Mouse (Mus musculus) heart, adult 2 months (tissue): ENCODE measurements around the gene Sorl1. TPM values are rescaled to one million over a fixed set of nuclear protein-coding genes. Genes with fewer than 3 reads are reported as not detected.
A peak's percentile ranks its signal among the peaks of the same experiment; 100 is the strongest.

Experiments
- DNase-seq, 2 experiments: peaks; one replicate each; pipeline ENCODE4 v3.0.0; 2021
- H3K27ac ChIP-seq: fragments of 200-600 bp; 2 replicates; pipeline ENCODE4 v1.8.1; 2022
- H3K27me3 ChIP-seq: fragments of 200-500 bp; 2 replicates; pipeline ENCODE4 v1.6.1; 2012; ENCODE audit warnings: mild to moderate bottlenecking, low read length, inconsistent platforms, mixed read lengths; ENCODE audit not compliant: control insufficient read depth, insufficient read depth
- H3K36me3 ChIP-seq: fragments of 200-500 bp; 2 replicates; pipeline ENCODE4 v1.6.1; 2012; ENCODE audit warnings: low read length, inconsistent platforms; ENCODE audit not compliant: control insufficient read depth, insufficient read depth
- H3K4me1 ChIP-seq: fragments of 200-500 bp; 2 replicates; pipeline ENCODE4 v1.6.1; 2011; ENCODE audit warnings: low read length; ENCODE audit not compliant: control insufficient read depth, insufficient read depth
- H3K4me3 ChIP-seq: fragments of 200-600 bp; 2 replicates; pipeline ENCODE4 v1.8.1; 2022
- H3K79me2 ChIP-seq: fragments of 200-500 bp; replicated peaks from 2 replicates; pipeline ENCODE4 v1.6.1; 2012; ENCODE audit warnings: mild to moderate bottlenecking, inconsistent platforms, low read length, moderate library complexity, mixed read lengths; ENCODE audit not compliant: control insufficient read depth, insufficient read depth
- H3K9ac ChIP-seq: fragments of 200-500 bp; 2 replicates; pipeline ENCODE4 v1.6.1; 2012; ENCODE audit warnings: low read depth, mild to moderate bottlenecking, control low read depth, inconsistent platforms, low read length, mixed read lengths
- CTCF ChIP-seq: fragments of 200-600 bp; IDR thresholded peaks from 2 replicates; pipeline ENCODE4 v1.8.1; 2022; ENCODE audit warnings: antibody characterized with exemption, mild to moderate bottlenecking, moderate library complexity
- EP300 ChIP-seq: fragments of 200-500 bp; IDR thresholded peaks from 2 replicates; pipeline ENCODE4 v1.6.1; 2011; ENCODE audit warnings: low read depth, low read length, control low read depth; ENCODE audit not compliant: insufficient read depth
- POLR2A ChIP-seq: fragments of 200-500 bp; IDR thresholded peaks from 2 replicates; pipeline ENCODE4 v1.6.1; 2011; ENCODE audit warnings: mild to moderate bottlenecking, low read depth, low read length, control low read depth; ENCODE audit not compliant: insufficient read depth
- WGBS: fragments of 180-500 bp; shearing (Covaris S2); methylation state at CpG from one replicate; pipeline ENCODE4 v1.1.7; 2018; 5-methylcytosine and 5-hydroxymethylcytosine counted together
- intact Hi-C: fragments of 180-260 bp; cut with DNase I; formaldehyde crosslinking; loops from one replicate; pipeline ENCODE4 v1.15.1; 2025
- polyA plus RNA-seq: library from polyadenylated mRNA; depleted of rRNA; stranded (reverse); fragments of >200 nt; gene quantifications from 2 replicates; pipeline ENCODE4 v1.2.3, GENCODE M21; 2012
- total RNA-seq, 2 experiments: library from RNA; stranded (reverse); gene quantifications; 2 replicates each; pipeline ENCODE4 v1.2.3; 2021

The Sorl1 gene
- total and polyA plus RNA-seq, 3 experiments, result 13.4 to 16.0 (median 14.1) TPM

GRCm38 (mm10) chr9:42101266-42101665, 22.8 kb downstream of the Sorl1 start:
- Histone ChIP-seq H3K79me2 (no peaks in the 10 kb centered on the region), H3K9ac (no peak overlapping the region), H3K4me3 (no peak overlapping the region), H3K27ac (no peak overlapping the region), H3K36me3 (no peaks in the 10 kb centered on the region), H3K27me3 (no peaks in the 10 kb centered on the region), H3K4me1 (no peaks in the 10 kb centered on the region; the same call in 1 of the 2 replicates)
- TF ChIP-seq POLR2A (no peak), EP300 (no peak), CTCF (no peak)
- WGBS, result 85% methylated on average over 7 of the region's 7 CpGs
- DNase-seq, result no peak
- intact Hi-C loops, result no loop called here

- 79% methylated on average over 9 of the region's 9 CpGs for WGBS
- intact Hi-C loops, result no loop called here
- Histone ChIP-seq H3K79me2 (no peaks in the 10 kb centered on the region), H3K9ac (no peak overlapping the region), H3K4me3 (no peak overlapping the region), H3K4me1 (no peaks in the 10 kb centered on the region; the same call in 1 of the 2 replicates), H3K36me3 (no peaks in the 10 kb centered on the region), H3K27me3 (no peaks in the 10 kb centered on the region), H3K27ac (no peak overlapping the region)
- DNase-seq, result no peak
- no peak for TF ChIP-seq CTCF
- no peak for TF ChIP-seq EP300
These were observed 23.4 kb downstream of the Sorl1 start for GRCm38 (mm10) chr9:42100618-42101210.

- 75% methylated on average over 5 of the region's 5 CpGs for WGBS
- no peaks in the 10 kb centered on the region for H3K36me3 ChIP-seq
- TF ChIP-seq EP300 (no peak), CTCF (no peak), POLR2A (no peak)
- H3K9ac ChIP-seq, result no peak overlapping the region
- no peaks in the 10 kb centered on the region for H3K27me3 ChIP-seq
- intact Hi-C loops, result no loop called here
- no peak overlapping the region for H3K27ac ChIP-seq
- no peaks in the 10 kb centered on the region; the same call in 1 of the 2 replicates for H3K4me1 ChIP-seq
- H3K79me2 ChIP-seq, result no peaks in the 10 kb centered on the region
- no peak for DNase-seq
- H3K4me3 ChIP-seq, result no peak overlapping the region
These were observed 25.5 kb downstream of the Sorl1 start for GRCm38 (mm10) chr9:42098474-42099121.

GRCm38 (mm10) chr9:42097731-42098473, 26.2 kb downstream of the Sorl1 start:
- WGBS, result 78% methylated on average over 8 of the region's 8 CpGs
- H3K4me1 ChIP-seq, result no peaks in the 10 kb centered on the region
- H3K27me3 ChIP-seq, result no peaks in the 10 kb centered on the region
- H3K4me3 ChIP-seq, result no peak overlapping the region
- no peaks in the 10 kb centered on the region for H3K79me2 ChIP-seq
- intact Hi-C loops, result no loop called here
- DNase-seq, result no peak
- no peaks in the 10 kb centered on the region for H3K36me3 ChIP-seq
- no peak overlapping the region for H3K27ac ChIP-seq
- no peak for TF ChIP-seq CTCF
- TF ChIP-seq EP300, result no peak
- no peak for TF ChIP-seq POLR2A
- no peak overlapping the region for H3K9ac ChIP-seq

GRCm38 (mm10) chr9:42097006-42097730, 26.9 kb downstream of the Sorl1 start:
- Histone ChIP-seq H3K79me2 (no peaks in the 10 kb centered on the region), H3K36me3 (no peaks in the 10 kb centered on the region), H3K27ac (no peak overlapping the region), H3K27me3 (no peaks in the 10 kb centered on the region), H3K9ac (no peak overlapping the region), H3K4me3 (no peak overlapping the region), H3K4me1 (no peaks in the 10 kb centered on the region)
- intact Hi-C loops, result no loop called here
- WGBS, result 81% methylated on average over 7 of the region's 7 CpGs
- TF ChIP-seq EP300 (no peak), POLR2A (no peak), CTCF (no peak)
- DNase-seq, result peak in 1 of 2 experiments; percentile 20
